In genomic region chr12:58067318-58068223, GRCm38 (mm10) we compare ENCODE assay signal across 22 mouse cellular contexts.
DNase-seq lines count a peak whose midpoint lies in the region; ATAC-seq and TF ChIP-seq lines count a peak whose summit lies in the region.
"Had no signal": no experiment of that assay in that cellular context is flagged by ENCODE, and none has a peak within 500 bp of the region (broad histone marks: within the 10 kb centered on the region; RNA-seq: fewer than 3 reads in every experiment).

No protein-coding gene starts in this region.

- TF ChIP-seq POLR2A in kidney, adult 2 months (IDR thresholded peaks at IDR 0.05; ENCODE audit: low read depth, low read length): no peak

- no peak overlapping the region for H3K9ac ChIP-seq in kidney, embryonic 14.5 days (ENCODE audit: low read depth, low read length)
- no peak overlapping the region for H3K9ac ChIP-seq in liver, embryonic 12.5 days
- H3K9ac ChIP-seq: embryonic facial prominence, embryonic 15.5 days; heart, embryonic 12.5 days; liver, embryonic 13.5 days; lung, embryonic 15.5 days had no signal

- no peaks in the 10 kb centered on the region for H3K27me3 ChIP-seq in kidney, embryonic 14.5 days (ENCODE audit: control insufficient read depth, insufficient read depth, low read length)
- H3K27me3 ChIP-seq in kidney, adult 2 months (replicated peaks; ENCODE audit: control insufficient read depth, insufficient read depth, low read length): no peaks in the 10 kb centered on the region
- H3K27me3 ChIP-seq in liver, embryonic 12.5 days (replicated peaks): no peaks in the 10 kb centered on the region
- H3K27me3 ChIP-seq: embryonic facial prominence, embryonic 15.5 days; heart, embryonic 12.5 days; liver, embryonic 13.5 days; lung, embryonic 15.5 days; Patski had no signal

- TF ChIP-seq CTCF in kidney, adult 2 months (conservative IDR thresholded peaks at IDR 0.05; ENCODE audit: insufficient read depth, insufficient read length, low read depth, low read length): no peak

- peak; percentile 90 for ATAC-seq in kidney, embryonic 14.5 days (ENCODE audit: low FRiP score, low TSS enrichment)
- peak; percentile 97 for ATAC-seq in hematopoietic stem cell, adult 5-6 weeks (replicated peaks in 1 of 2; ENCODE audit: insufficient read depth in 1 of 2, low FRiP score in 2 of 2, low TSS enrichment in 1 of 2, low read depth in 1 of 2, poor library complexity in 2 of 2, severe bottlenecking in 2 of 2)
- no peak for ATAC-seq in liver, embryonic 12.5 days
- ATAC-seq: activated CD4-positive, CD25-positive, alpha-beta regulatory T cell, adult 4 months; hindbrain, embryonic 16.5 days; midbrain, embryonic 16.5 days; Patski had no signal

- no peaks in the 10 kb centered on the region for H3K4me1 ChIP-seq in kidney, embryonic 14.5 days (ENCODE audit: control insufficient read depth, insufficient read depth, low read length)
- no peaks in the 10 kb centered on the region for H3K4me1 ChIP-seq in kidney, adult 2 months (ENCODE audit: control insufficient read depth, insufficient read depth, low read length)
- no peaks in the 10 kb centered on the region for H3K4me1 ChIP-seq in liver, embryonic 12.5 days
- H3K4me1 ChIP-seq: embryonic facial prominence, embryonic 15.5 days; forebrain, embryonic 10.5 days; heart, embryonic 12.5 days; liver, embryonic 13.5 days; lung, embryonic 15.5 days had no signal

- DNase-seq in kidney, adult 2 months: no peak
- peak; percentile 69 for DNase-seq in A20 (ENCODE audit: low read depth, low spot score)
- DNase-seq in c-Kit-positive CD71-negative TER-119-negative erythroid progenitor cells, embryonic 14.5 days (ENCODE audit: low read depth): peak; percentile 1
- no peak for DNase-seq in left cerebral cortex, postnatal 10 days (ENCODE audit: extremely low spot score in 1 of 2, low spot score in 2 of 2)
- no peak for DNase-seq in cerebellum, adult 11-12 months
- DNase-seq: adrenal gland, postnatal 14 days; cerebellum, adult 9-11 months; left cerebral cortex, postnatal 4 days; liver, embryonic 13.5 days; thymus, postnatal 25 days had no signal

- no peak overlapping the region for H3K4me2 ChIP-seq in kidney, embryonic 14.5 days (replicated peaks; ENCODE audit: low read depth, low read length)
- H3K4me2 ChIP-seq in liver, embryonic 12.5 days: no peak overlapping the region
- H3K4me2 ChIP-seq: embryonic facial prominence, embryonic 15.5 days; heart, embryonic 12.5 days; liver, embryonic 13.5 days; lung, embryonic 15.5 days had no signal

- H3K36me3 ChIP-seq in kidney, embryonic 14.5 days (ENCODE audit: control insufficient read depth, insufficient read depth, low read length): no peaks in the 10 kb centered on the region
- no peaks in the 10 kb centered on the region for H3K36me3 ChIP-seq in kidney, adult 2 months (ENCODE audit: control insufficient read depth, insufficient read depth, low read length)
- no peaks in the 10 kb centered on the region for H3K36me3 ChIP-seq in liver, embryonic 12.5 days
- H3K36me3 ChIP-seq: embryonic facial prominence, embryonic 15.5 days; forebrain, embryonic 10.5 days; heart, embryonic 12.5 days; liver, embryonic 13.5 days; lung, embryonic 15.5 days had no signal

- 21% methylated on average over 9 of the region's 9 CpGs for WGBS in kidney, embryonic 14.5 days
- WGBS in kidney, adult 2 months: 20% methylated on average over 9 of the region's 9 CpGs
- WGBS in liver, embryonic 12.5 days (ENCODE audit: insufficient replicate concordance): 52% methylated on average over 9 of the region's 9 CpGs

- intact Hi-C loops in left cerebral cortex, postnatal 10 days (cut with DNase I): no loop called here

- H3K27ac ChIP-seq in kidney, embryonic 14.5 days (ENCODE audit: low read depth, low read length): peak overlapping the region; percentile 55; the same call in 1 of the 2 replicates
- H3K27ac ChIP-seq in kidney, adult 2 months (ENCODE audit: insufficient read depth, low read depth, low read length): no peak overlapping the region
- H3K27ac ChIP-seq in liver, embryonic 12.5 days: no peak overlapping the region
- H3K27ac ChIP-seq: embryonic facial prominence, embryonic 15.5 days; forebrain, embryonic 10.5 days; liver, embryonic 13.5 days; lung, embryonic 15.5 days; stomach, postnatal 0 days had no signal

- H3K4me3 ChIP-seq in kidney, embryonic 14.5 days (ENCODE audit: low read length): no peak overlapping the region
- no peak overlapping the region for H3K4me3 ChIP-seq in kidney, adult 2 months (ENCODE audit: insufficient read depth, low read depth, low read length)
- no peak overlapping the region for H3K4me3 ChIP-seq in liver, embryonic 12.5 days
- H3K4me3 ChIP-seq: embryonic facial prominence, embryonic 15.5 days; forebrain, embryonic 10.5 days; heart, embryonic 12.5 days; liver, embryonic 13.5 days; lung, embryonic 15.5 days had no signal

- H3K9me3 ChIP-seq in kidney, embryonic 14.5 days (ENCODE audit: control insufficient read depth, low read length): no peaks in the 10 kb centered on the region
- H3K9me3 ChIP-seq in liver, embryonic 12.5 days (replicated peaks): no peaks in the 10 kb centered on the region
- H3K9me3 ChIP-seq: embryonic facial prominence, embryonic 15.5 days; forebrain, embryonic 10.5 days; heart, embryonic 12.5 days; liver, embryonic 13.5 days; lung, embryonic 15.5 days had no signal

Comparison
In these comparisons a context has a peak if more than half of its experiments do, and no peak if none do; other contexts are left out.
1. DNase-seq: peak in A20 (single experiment) and c-Kit-positive CD71-negative TER-119-negative erythroid progenitor cells, embryonic 14.5 days (single experiment); none in kidney, adult 2 months (single experiment), left cerebral cortex, postnatal 10 days (0 of 2) and cerebellum, adult 11-12 months (single experiment).